Mouse (Mus musculus): ENCODE data around the gene Cmah.
"Not testable (repeated sequence)": the region's sequence is repeated elsewhere in the genome, so short reads cannot be mapped to it uniquely, and the experiment has no call there.

Cmah gene

GRCm38 (mm10) chr13:24340462-24340861 lies 13.3 kb downstream of the Cmah start:
- in situ Hi-C loops (cut with MboI, MseI) = no loop called here

GRCm38 (mm10) chr13:24342091-24342490 lies 14.9 kb downstream of the Cmah start:
- in situ Hi-C loops (cut with MboI, MseI) = no loop called here

- in situ Hi-C loops (cut with MboI, MseI) = no loop called here
Observed at GRCm38 (mm10) chr13:24353004-24353403, 25.8 kb downstream of the Cmah start.

GRCm38 (mm10) chr13:24354751-24355150 lies 27.5 kb downstream of the Cmah start:
- in situ Hi-C loops (cut with MboI, MseI) = no loop called here

DNA sequence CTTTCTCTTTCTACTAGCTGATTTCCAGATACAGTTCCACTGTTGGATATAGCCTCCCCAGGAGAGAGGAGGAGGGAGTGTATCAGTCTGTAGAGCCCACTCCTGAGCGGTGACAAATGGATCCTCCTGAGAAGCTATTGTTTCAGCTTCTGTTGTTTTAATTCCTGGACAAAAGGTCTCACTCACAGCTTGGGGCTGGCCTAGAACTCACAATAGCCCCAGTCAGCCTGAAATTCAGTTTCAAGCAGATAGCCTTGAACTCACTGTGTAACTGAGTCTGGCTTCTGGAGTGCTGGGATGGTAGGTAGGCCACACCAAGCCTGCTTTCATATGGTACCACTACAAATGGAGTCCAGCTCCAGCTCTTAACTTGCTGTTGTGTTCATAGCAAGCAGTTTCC lies 32.0 kb downstream of the Cmah start:
- in situ Hi-C loops (cut with MboI, MseI) = no loop called here

DNA sequence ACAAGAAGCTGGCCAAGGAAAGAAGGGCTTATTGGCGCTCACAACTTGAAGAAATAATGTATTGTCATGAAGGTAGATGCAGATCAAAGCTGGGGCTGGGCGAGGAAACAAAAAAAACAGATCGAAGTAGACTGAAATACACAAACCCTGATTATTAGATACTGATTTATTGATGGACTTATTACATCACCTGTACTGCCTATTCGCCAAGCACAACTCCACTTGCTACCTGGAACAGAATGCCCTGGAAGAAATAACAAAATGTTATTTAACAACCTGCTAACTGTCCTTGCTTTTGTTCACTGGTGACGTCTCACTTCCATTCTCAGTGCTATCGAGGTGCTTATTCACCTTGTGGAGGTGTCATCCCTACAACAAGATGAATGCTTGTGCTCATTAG lies 38.0 kb downstream of the Cmah start:
- in situ Hi-C loops (cut with MboI, MseI) = no loop called here

DNA sequence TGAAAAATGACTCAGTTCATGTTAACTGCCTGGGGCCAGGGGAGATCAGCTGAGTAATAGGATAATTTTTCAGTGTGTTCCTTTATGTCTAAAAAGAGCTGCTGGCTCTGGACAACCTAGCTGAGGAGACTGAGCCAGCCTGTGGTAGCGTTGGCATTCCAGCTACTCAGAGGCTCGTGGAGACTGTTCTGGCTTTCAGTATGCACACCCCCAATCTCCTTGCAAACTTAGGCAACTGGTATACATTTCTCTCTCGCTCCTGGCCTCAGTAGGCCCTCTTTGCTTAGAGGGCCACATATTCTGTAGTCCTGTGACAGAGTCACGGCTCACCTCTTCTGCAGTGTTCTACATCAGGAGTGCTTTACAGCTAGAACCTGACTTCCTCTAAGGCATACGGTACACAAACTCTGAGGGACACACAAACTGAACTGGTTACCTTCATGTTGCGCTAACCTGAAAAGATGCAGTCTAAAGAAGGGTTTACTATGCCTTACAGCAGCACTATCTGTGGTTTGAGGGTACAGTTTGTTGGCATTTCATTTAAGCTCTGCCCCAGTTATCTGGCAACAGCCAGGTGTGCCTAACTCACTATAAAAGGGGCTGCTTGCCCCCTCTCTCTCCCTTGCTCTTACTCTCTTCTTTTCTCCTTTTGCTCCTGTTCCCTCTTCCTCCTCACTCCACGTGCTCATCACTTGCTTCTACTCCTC lies 45.8 kb downstream of the Cmah start:
- in situ Hi-C loops (cut with MboI, MseI) = no loop called here

DNA sequence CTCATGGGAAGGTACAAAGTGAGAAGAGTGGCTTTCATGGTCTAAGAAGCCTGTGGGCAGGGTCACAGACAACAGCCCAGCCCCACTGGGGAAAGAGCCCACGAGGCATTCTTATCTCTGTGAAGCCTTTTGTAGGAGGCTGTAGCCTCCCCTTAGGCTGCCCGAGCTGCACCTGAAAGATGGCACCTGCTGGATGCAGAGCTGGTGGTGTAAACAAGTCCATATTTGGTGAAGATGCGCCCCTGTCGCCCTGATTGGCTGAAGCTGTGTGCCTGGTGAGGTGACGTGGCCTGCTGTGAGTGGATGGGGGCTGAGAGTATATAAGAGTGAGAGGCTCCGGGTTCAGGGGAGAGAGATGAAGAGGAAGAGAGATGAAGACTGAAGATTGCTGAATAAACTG lies 47.4 kb downstream of the Cmah start:
- in situ Hi-C loops (cut with MboI, MseI) = not testable (repeated sequence)

DNA sequence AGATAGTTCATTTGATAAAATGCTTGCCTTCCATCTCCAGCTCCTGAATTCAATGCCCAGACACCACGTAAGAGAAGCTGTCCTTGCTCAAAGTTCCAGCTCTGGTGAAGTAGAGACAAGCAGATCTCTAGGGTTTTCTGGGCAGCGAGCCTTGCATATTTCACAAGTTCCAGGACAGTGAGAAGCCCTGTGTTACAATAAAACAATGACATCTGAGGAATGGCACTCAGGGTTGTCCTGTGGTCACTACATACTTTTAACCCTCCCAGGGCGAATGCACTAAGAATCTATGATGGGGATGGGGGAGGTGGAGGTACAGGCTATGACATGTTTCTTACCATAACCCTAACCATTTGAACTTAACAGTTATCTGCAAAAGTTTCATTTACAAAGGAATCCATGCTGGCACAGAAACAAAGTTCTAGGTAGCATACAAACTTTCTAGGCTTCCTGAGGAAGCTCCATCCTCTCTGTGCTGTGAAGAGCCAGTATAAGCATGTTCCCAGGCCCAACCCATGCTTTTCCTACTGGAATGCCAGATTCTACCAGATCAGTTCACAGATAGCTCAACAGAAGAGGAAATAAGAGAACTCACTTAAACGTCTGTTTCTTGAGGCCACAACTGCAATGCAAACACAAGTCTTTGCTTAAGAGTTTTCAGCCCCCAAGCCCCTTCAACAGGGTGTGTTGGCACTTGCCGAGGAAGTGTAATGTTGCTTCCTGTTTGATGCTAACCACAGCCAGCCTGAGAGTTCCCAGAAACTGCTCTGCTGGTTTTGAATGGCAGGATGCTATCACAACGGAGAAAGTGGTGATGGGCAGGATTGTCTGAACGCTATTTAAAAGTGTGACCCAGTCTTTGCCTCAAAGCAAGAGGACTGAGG lies 48.4 kb downstream of the Cmah start:
- in situ Hi-C loops (cut with MboI, MseI) = no loop called here

GRCm38 (mm10) chr13:24380713-24381112 lies 53.5 kb downstream of the Cmah start:
- in situ Hi-C loops (cut with MboI, MseI) = no loop called here

- in situ Hi-C loops (cut with MboI, MseI) = no loop called here
Observed at GRCm38 (mm10) chr13:24383885-24384284, 56.7 kb downstream of the Cmah start.

GRCm38 (mm10) chr13:24391892-24392291 lies 64.7 kb downstream of the Cmah start:
- in situ Hi-C loops (cut with MboI, MseI) = no loop called here

DNA sequence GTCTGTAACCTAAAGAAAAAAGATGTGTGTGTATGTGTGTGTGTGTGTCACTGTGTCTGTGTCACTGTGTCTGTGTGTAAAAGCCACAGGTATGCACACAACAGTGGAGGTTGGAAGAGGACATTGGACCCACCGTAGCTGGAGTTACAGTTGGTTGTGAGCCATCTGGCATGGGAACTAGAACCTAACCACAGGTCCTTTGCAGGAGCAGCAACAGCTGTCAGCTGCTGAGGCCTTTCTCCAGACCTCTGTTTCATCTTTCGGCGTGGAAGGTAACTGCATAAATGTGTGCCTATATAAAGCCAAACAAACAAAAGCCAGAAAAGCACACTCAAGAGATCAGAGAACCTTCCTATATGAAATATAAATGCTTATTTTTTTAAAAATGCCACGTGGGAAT lies 65.5 kb downstream of the Cmah start:
- in situ Hi-C loops (cut with MboI, MseI) = no loop called here

DNA sequence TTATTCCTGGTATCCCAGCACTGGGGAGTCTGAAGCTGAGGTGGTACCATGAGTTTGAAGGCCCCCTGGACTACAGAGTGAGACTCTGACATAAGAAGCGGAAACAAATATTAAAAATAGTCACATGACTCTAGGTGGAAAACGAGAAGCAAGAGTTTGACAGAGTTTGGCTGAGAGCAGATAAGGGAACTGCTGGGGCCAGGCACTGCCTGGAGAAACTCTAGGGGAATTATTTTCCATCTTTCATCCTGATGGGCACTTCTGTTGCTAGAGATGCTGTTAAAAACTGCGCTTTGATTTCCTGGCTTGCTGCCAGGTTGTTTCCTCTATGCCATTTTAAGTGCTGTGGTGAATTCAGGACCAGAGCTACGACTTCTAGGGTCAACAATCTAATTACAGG lies 65.9 kb downstream of the Cmah start:
- in situ Hi-C loops (cut with MboI, MseI) = no loop called here

- in situ Hi-C loops (cut with MboI, MseI) = no loop called here
Observed at GRCm38 (mm10) chr13:24395815-24396214, 68.6 kb downstream of the Cmah start.

- in situ Hi-C loops (cut with MboI, MseI) = no loop called here
Observed at GRCm38 (mm10) chr13:24397181-24397580, 70.0 kb downstream of the Cmah start.

GRCm38 (mm10) chr13:24398488-24398887 lies 71.3 kb downstream of the Cmah start:
- in situ Hi-C loops (cut with MboI, MseI) = no loop called here

DNA sequence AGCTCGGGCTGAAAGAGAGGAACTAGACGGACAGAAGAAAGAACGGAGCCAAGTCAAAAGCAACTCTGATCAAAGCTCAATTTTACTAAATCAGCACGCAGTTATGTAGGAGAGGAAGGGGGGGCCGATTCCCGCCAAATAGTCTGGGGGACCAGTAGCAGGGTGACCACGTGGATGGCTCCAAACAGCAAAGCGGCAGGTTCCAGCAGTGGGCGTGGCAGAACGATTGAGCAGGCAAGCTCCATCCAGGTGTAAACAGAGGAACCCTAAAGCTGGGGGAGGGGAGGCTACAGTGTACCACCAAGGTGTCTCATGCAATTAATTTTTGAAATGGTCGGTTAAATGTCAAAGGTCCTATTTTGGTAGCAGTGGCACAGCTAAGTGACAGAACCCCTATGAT lies 74.6 kb downstream of the Cmah start:
- in situ Hi-C loops (cut with MboI, MseI) = not testable (repeated sequence)

DNA sequence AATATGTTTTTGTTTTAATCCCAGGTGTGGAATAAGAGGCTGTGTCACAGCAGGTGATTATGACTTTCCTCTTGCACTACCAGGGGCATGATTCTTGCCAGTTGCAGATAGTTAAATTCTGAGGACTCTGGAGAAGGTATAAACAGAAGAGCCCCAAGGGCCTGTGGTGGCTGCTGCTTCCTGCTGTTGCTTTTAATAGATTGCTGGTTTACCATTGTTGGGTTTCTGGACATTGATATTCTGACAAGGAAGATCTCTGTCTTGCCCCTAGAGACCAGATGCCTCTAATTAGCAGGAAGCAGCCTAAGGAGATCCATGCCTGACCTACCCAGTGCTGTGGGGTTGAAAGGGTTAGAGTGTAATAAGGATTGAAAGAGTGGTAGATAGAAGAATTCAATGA lies 75.8 kb downstream of the Cmah start:
- in situ Hi-C loops (cut with MboI, MseI) = no loop called here

- in situ Hi-C loops (cut with MboI, MseI) = no loop called here
Observed at GRCm38 (mm10) chr13:24406847-24407246, 79.6 kb downstream of the Cmah start.

DNA sequence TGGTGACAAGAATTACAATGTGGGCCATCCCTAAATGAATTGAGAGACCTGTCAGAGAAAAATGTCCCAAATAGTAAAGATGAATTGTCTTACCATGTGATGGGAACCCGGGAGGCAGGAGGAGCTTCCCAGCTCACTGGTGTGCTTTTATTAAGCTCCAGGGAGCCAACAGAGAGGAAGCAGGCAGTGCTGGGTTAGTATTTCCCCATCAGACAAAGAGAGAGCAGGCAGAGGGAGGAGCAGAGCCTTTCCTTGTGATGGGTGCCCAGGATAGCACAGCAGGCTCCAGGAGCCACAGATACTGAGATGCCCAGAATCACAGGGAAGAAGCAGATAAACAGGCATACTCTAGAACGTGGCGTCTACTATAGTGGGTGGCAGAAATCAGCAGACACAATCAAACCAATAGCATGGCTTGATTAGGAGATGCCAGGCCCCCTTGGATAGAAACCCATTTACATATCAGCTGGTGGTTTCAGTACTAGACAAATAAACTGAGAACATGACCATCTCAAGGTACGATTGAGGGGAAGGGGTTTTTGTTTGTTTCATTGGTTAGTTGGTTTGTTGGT lies 87.5 kb downstream of the Cmah start:
- in situ Hi-C loops (cut with MboI, MseI) = loop anchor here (5.0 kb wide), 1 partner anchor 83 kb away; no protein-coding TSS in a partner anchor

- in situ Hi-C loops (cut with MboI, MseI) = loop anchor here (5.0 kb wide), 1 partner anchor 82 kb away; no protein-coding TSS in a partner anchor
Observed at GRCm38 (mm10) chr13:24415506-24416206, 88.5 kb downstream of the Cmah start.

Measured in T-helper 2 cell (primary cell).